Mouse (Mus musculus) MEL (cell line): ENCODE results near the gene Mef2d. TPM values are rescaled to one million over a fixed set of nuclear protein-coding genes. Genes with fewer than 3 reads are reported as not detected.

ENCODE experiments used
- DNase-seq: peaks from one replicate; pipeline ENCODE4 v3.0.0; 2011; ENCODE audit warnings: low read depth, low spot score
- H3K27ac ChIP-seq: 2 replicates; pipeline ENCODE4 v1.5.1; 2012; ENCODE audit warnings: low read depth, mild to moderate bottlenecking, control low read depth, low read length, moderate library complexity; ENCODE audit not compliant: control insufficient read depth
- H3K27me3 ChIP-seq, 2 experiments: fragments of 150-350 bp in 1 of 2; sonication (generic) in 1 of 2; 2 replicates each; pipeline ENCODE4 v1.6.1; 2012; ENCODE audit warnings: low read length in 2 of 2, mild to moderate bottlenecking in 2 of 2, improper control_type of control experiment in 1 of 2, moderate library complexity in 1 of 2; ENCODE audit not compliant: insufficient read depth in 2 of 2, control insufficient read depth in 1 of 2
- H3K36me3 ChIP-seq, 2 experiments: 2 replicates each; pipeline ENCODE4 v1.6.1; 2012 to 2014; ENCODE audit warnings: low read length in 2 of 2, improper control_type of control experiment in 1 of 2, inconsistent platforms in 1 of 2, mild to moderate bottlenecking in 1 of 2; ENCODE audit not compliant: insufficient read depth in 2 of 2, control insufficient read depth in 1 of 2
- H3K4me1 ChIP-seq, 2 experiments: fragments of 150-350 bp in 1 of 2; sonication (generic) in 1 of 2; 2 replicates each; pipeline ENCODE4 v1.6.1; 2012; ENCODE audit warnings: low read length in 2 of 2, improper control_type of control experiment in 1 of 2, mild to moderate bottlenecking in 1 of 2; ENCODE audit not compliant: insufficient read depth in 2 of 2, control insufficient read depth in 1 of 2
- H3K4me3 ChIP-seq, 2 experiments: fragments of 150-350 bp in 1 of 2; sonication (generic) in 1 of 2; 2 replicates each; pipeline ENCODE4 v1.5.1; 2012; ENCODE audit warnings: low read depth in 2 of 2, low read length in 2 of 2, mild to moderate bottlenecking in 2 of 2, moderate library complexity in 2 of 2, control low read depth in 1 of 2, improper control_type of control experiment in 1 of 2; ENCODE audit not compliant: control insufficient read depth in 1 of 2, insufficient read depth in 1 of 2
- H3K79me2 ChIP-seq: 2 replicates; pipeline ENCODE4 v1.6.1; 2012; ENCODE audit warnings: mild to moderate bottlenecking, low read length, moderate library complexity; ENCODE audit not compliant: control insufficient read depth, poor library complexity, insufficient read depth
- H3K9ac ChIP-seq: 2 replicates; pipeline ENCODE4 v1.6.1; 2012; ENCODE audit warnings: low read depth, mild to moderate bottlenecking, control low read depth, low read length, moderate library complexity; ENCODE audit not compliant: control insufficient read depth, poor library complexity, severe bottlenecking
- H3K9me3 ChIP-seq: fragments of 150-350 bp; sonication (generic); replicated peaks from 2 replicates; pipeline ENCODE4 v1.6.1; 2012; ENCODE audit warnings: mild to moderate bottlenecking, low read length, improper control_type of control experiment, moderate library complexity; ENCODE audit not compliant: insufficient read depth
- BHLHE40 ChIP-seq: IDR thresholded peaks from 2 replicates; pipeline ENCODE4 v1.6.1; 2012; ENCODE audit warnings: low read depth, mild to moderate bottlenecking, inconsistent platforms, low read length, improper control_type of control experiment, borderline replicate concordance
- CHD2 ChIP-seq: IDR thresholded peaks from 2 replicates; pipeline ENCODE4 v1.6.1; 2011; ENCODE audit warnings: low read length, improper control_type of control experiment
- CTCF ChIP-seq, 3 experiments: IDR thresholded peaks in 2 of 3; conservative IDR thresholded peaks in 1 of 3; 2 replicates each; pipeline ENCODE4 v1.5.1; 2011 to 2012; ENCODE audit warnings: low read length in 3 of 3, low read depth in 2 of 3, mild to moderate bottlenecking in 2 of 3, improper control_type of control experiment in 1 of 3, inconsistent platforms in 1 of 3, mixed read lengths in 1 of 3, moderate library complexity in 1 of 3; ENCODE audit not compliant: control insufficient read depth in 1 of 3, insufficient read depth in 1 of 3, poor library complexity in 1 of 3, severe bottlenecking in 1 of 3
- E2F4 ChIP-seq: IDR thresholded peaks from 2 replicates; pipeline ENCODE4 v1.6.1; 2011; ENCODE audit warnings: low read depth, low read length, improper control_type of control experiment, borderline replicate concordance
- EP300 ChIP-seq, 2 experiments: IDR thresholded peaks; 2 replicates each; pipeline ENCODE4 v1.6.1; 2011; ENCODE audit warnings: improper control_type of control experiment in 2 of 2, low read length in 2 of 2, low read depth in 1 of 2, mild to moderate bottlenecking in 1 of 2
- GABPA ChIP-seq: IDR thresholded peaks from 2 replicates; pipeline ENCODE4 v1.6.1; 2012; ENCODE audit warnings: low read depth, mild to moderate bottlenecking, inconsistent platforms, low read length, improper control_type of control experiment, moderate library complexity
- GATA1 ChIP-seq: IDR thresholded peaks from 2 replicates; pipeline ENCODE4 v1.6.1; 2011; ENCODE audit warnings: low read depth, low read length, improper control_type of control experiment
- JUND ChIP-seq: IDR thresholded peaks from 2 replicates; pipeline ENCODE4 v1.6.1; 2011; ENCODE audit warnings: low read depth, mild to moderate bottlenecking, improper control_type of control experiment, low read length
- KAT2A ChIP-seq: conservative IDR thresholded peaks from 2 replicates; pipeline ENCODE4 v1.6.1; 2012; ENCODE audit warnings: low read depth, low read length, improper control_type of control experiment, inconsistent platforms
- MAFK ChIP-seq: IDR thresholded peaks from 2 replicates; pipeline ENCODE4 v1.6.1; 2011; ENCODE audit warnings: low read depth, mild to moderate bottlenecking, low read length, improper control_type of control experiment, borderline replicate concordance
- MAZ ChIP-seq: IDR thresholded peaks from 2 replicates; pipeline ENCODE4 v1.6.1; 2012; ENCODE audit warnings: low read depth, mild to moderate bottlenecking, inconsistent platforms, low read length, improper control_type of control experiment
- MEF2A ChIP-seq: IDR thresholded peaks from 2 replicates; pipeline ENCODE4 v1.6.1; 2014; ENCODE audit warnings: low read depth, mild to moderate bottlenecking, inconsistent platforms, low read length, improper control_type of control experiment; ENCODE audit not compliant: poor library complexity, insufficient replicate concordance, severe bottlenecking; ENCODE audit errors: extremely low read depth
- MXI1 ChIP-seq: IDR thresholded peaks from 2 replicates; pipeline ENCODE4 v1.6.1; 2011; ENCODE audit warnings: mild to moderate bottlenecking, low read depth, low read length, improper control_type of control experiment
- MYC ChIP-seq: IDR thresholded peaks from 2 replicates; pipeline ENCODE4 v1.6.1; 2011; ENCODE audit warnings: low read depth, mild to moderate bottlenecking, low read length, improper control_type of control experiment, moderate library complexity
- NRF1 ChIP-seq: IDR thresholded peaks from 2 replicates; pipeline ENCODE4 v1.6.1; 2014; ENCODE audit warnings: low read depth, mild to moderate bottlenecking, inconsistent platforms, low read length, improper control_type of control experiment, moderate library complexity; ENCODE audit not compliant: poor library complexity, insufficient read depth, severe bottlenecking
- POLR2AphosphoS2 ChIP-seq: IDR thresholded peaks from 2 replicates; pipeline ENCODE4 v1.6.1; 2011; ENCODE audit warnings: low read length, improper control_type of control experiment
- RCOR1 ChIP-seq: IDR thresholded peaks from 2 replicates; pipeline ENCODE4 v1.6.1; 2012; ENCODE audit warnings: low read depth, mild to moderate bottlenecking, inconsistent platforms, low read length, improper control_type of control experiment
- SIN3A ChIP-seq: IDR thresholded peaks from 2 replicates; pipeline ENCODE4 v1.6.1; 2012; ENCODE audit warnings: low read length, improper control_type of control experiment, inconsistent platforms
- SMC3 ChIP-seq: IDR thresholded peaks from 2 replicates; pipeline ENCODE4 v1.6.1; 2011; ENCODE audit warnings: low read depth, low read length, improper control_type of control experiment
- TBP ChIP-seq: IDR thresholded peaks from 2 replicates; pipeline ENCODE4 v1.8.0; 2011; ENCODE audit warnings: low read depth, low read length, improper control_type of control experiment
- UBTF ChIP-seq: IDR thresholded peaks from 2 replicates; pipeline ENCODE4 v1.6.1; 2012; ENCODE audit warnings: low read depth, mild to moderate bottlenecking, inconsistent platforms, low read length, improper control_type of control experiment, moderate library complexity, borderline replicate concordance; ENCODE audit not compliant: insufficient read depth
- USF1 ChIP-seq: IDR thresholded peaks from 2 replicates; pipeline ENCODE4 v1.6.1; 2014; ENCODE audit warnings: low read depth, mild to moderate bottlenecking, inconsistent platforms, low read length, improper control_type of control experiment, moderate library complexity
- USF2 ChIP-seq, 2 experiments: IDR thresholded peaks; 2 replicates each; pipeline ENCODE4 v1.6.1; 2011 to 2012; ENCODE audit warnings: improper control_type of control experiment in 2 of 2, low read length in 2 of 2, borderline replicate concordance in 1 of 2, inconsistent platforms in 1 of 2, low read depth in 1 of 2, mild to moderate bottlenecking in 1 of 2; ENCODE audit not compliant: insufficient read depth in 1 of 2
- ZC3H11A ChIP-seq: IDR thresholded peaks from 2 replicates; pipeline ENCODE4 v1.6.1; 2012; ENCODE audit warnings: low read depth, mild to moderate bottlenecking, inconsistent platforms, low read length, improper control_type of control experiment
- polyA plus RNA-seq, 2 experiments: library from polyadenylated mRNA; stranded (reverse) in 1 of 2; unstranded in 1 of 2; fragments of >175 nt in 1 of 2; fragments of >200 nt in 1 of 2; gene quantifications; 2 replicates each; pipeline versions ENCODE4 v1.2.1 to v1.2.4; 2012; ENCODE audit warnings: low replicate concordance in 2 of 2, low read depth in 1 of 2; ENCODE audit not compliant: insufficient read length in 2 of 2, insufficient read depth in 1 of 2, missing spikeins in 1 of 2
- total RNA-seq: library from RNA; depleted of rRNA; stranded (reverse); fragments of 300-350 nt; gene quantifications from 2 replicates; pipeline ENCODE4 v1.2.3, GENCODE M21; 2012

Mef2d gene
- total and polyA plus RNA-seq, 3 experiments: 16.9 to 117 (median 71.4) TPM

DNA sequence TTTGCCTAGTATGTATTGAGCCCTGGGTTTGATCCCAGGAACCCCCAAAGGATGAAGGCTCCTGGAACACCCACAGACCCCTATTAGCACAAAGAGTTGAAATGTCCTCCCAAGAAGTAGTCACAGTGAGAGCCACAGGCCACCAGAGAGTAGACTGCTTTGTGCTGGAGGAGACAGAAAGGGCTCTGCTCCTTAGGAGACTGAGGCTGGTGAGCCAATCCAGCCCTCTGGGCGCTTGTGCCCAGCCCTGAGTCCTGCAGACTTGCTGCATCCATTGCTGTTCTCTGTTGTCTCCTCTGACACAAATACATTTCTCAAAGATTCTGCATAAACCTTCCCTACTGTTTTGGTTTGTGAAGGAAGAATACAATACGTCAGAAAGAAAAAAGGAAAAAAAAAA, 68.7 kb downstream of the Mef2d start:
- Histone ChIP-seq H3K27me3 (peaks cover 7 to 10% of the 10 kb centered on the region in 2 experiments), H3K4me1 (peaks cover 2 to 13% of the 10 kb centered on the region in 2 experiments; a peak in 3 of 4 replicates), H3K36me3 (peaks cover 0 to 9% of the 10 kb centered on the region in 2 experiments; a peak in 2 of 4 replicates), H3K9me3 (no peaks in the 10 kb centered on the region), H3K9ac (no peak overlapping the region), H3K79me2 (no peaks in the 10 kb centered on the region), H3K4me3 (no peak overlapping the region), H3K27ac (no peak overlapping the region)
- TF ChIP-seq MAZ (no peak), SMC3 (no peak), MAFK (no peak), SIN3A (no peak), KAT2A (no peak), ZC3H11A (no peak), GATA1 (no peak), GABPA (no peak), E2F4 (no peak), UBTF (no peak), BHLHE40 (no peak), TBP (no peak), MYC (no peak), MEF2A (no peak)
- DNase-seq: no peak

GRCm38 (mm10) chr3:88212356-88212755, 70.2 kb downstream of the Mef2d start:
- H3K27me3 ChIP-seq: peaks cover 7 to 9% of the 10 kb centered on the region in 2 experiments
- no peak overlapping the region for H3K4me3 ChIP-seq
- H3K9me3 ChIP-seq: no peaks in the 10 kb centered on the region
- TF ChIP-seq CHD2 (no peak), CTCF (IDR thresholded peaks at IDR 0.05 in 2 of 3, conservative IDR thresholded peaks at IDR 0.05 in 1 of 3; ENCODE audit: control insufficient read depth in 1 of 3, insufficient read depth in 1 of 3, low read depth in 2 of 3, low read length in 3 of 3, poor library complexity in 1 of 3, severe bottlenecking in 1 of 3) (no peak), MYC (no peak), USF2 (IDR thresholded peaks at IDR 0.05; ENCODE audit: borderline replicate concordance in 1 of 2, insufficient read depth in 1 of 2, low read depth in 1 of 2, low read length in 2 of 2) (no peak), UBTF (no peak), RCOR1 (no peak), POLR2AphosphoS2 (no peak), GATA1 (no peak), TBP (no peak), MXI1 (no peak), NRF1 (no peak), MAFK (no peak), EP300 (IDR thresholded peaks at IDR 0.05; ENCODE audit: low read depth in 1 of 2, low read length in 2 of 2) (no peak), USF1 (no peak), JUND (no peak), SIN3A (no peak)
- TF ChIP-seq, all 39 proteins: peak for 0
- Histone ChIP-seq H3K27ac (no peak overlapping the region), H3K36me3 (peaks cover 0 to 9% of the 10 kb centered on the region in 2 experiments; a peak in 2 of 4 replicates), H3K9ac (no peak overlapping the region), H3K4me1 (peaks cover 2 to 13% of the 10 kb centered on the region in 2 experiments; a peak in 3 of 4 replicates), H3K79me2 (no peaks in the 10 kb centered on the region)
- no peak for DNase-seq
